Mouse (Mus musculus): ENCODE measurements around the gene Rnf212b. TPM values are rescaled to one million over a fixed set of nuclear protein-coding genes. Genes with fewer than 3 reads are reported as not detected.

The Rnf212b gene
- polyA plus RNA-seq, 2 experiments = not detected

DNA sequence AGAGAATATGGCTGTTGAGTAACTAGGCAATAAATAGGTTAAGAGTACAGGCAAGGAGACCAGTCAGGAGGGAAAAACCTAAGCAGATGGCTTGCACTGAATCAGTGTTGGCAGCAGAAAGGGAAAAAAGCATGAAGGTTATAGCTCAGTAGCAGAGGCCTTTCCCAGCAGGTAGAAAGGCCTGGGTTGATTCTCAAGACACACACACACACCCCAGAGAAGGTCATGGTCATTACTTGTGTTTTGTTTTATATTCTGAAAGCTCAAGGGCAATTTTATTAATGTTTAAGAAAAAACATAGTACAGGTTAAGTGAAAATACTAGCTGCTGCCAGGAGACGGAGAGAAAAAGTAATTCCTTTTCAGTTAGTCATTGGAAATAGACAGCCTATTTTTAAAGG, 9.8 kb downstream of the Rnf212b start:
- no peak for DNase-seq (ENCODE audit: low read depth in 3 of 3, low spot score in 3 of 3)
- WGBS (ENCODE audit: insufficient replicate concordance) = 73% methylated on average over 1 of the region's 1 CpGs
- ATAC-seq (ENCODE audit: insufficient read depth) = no peak

DNA sequence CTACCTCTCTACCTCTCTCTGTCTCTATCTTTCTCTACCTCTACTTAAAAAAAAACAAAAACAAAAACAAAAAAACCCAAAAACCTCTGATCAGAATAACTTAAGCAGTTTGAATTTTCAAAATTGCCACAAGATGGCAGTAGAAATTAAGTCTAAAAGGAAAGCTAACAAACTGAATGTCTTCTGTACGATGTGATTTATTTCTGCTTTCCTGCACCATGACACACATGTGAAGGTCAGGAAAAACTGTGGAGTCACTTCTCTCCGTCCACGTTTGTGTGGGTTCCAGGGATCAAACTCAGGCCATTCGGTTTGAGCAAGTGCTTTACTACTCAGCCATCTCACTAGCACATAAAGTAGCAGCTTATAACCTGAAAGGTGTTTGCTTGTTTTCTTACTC, 29.5 kb downstream of the Rnf212b start:
- no peaks in the 10 kb centered on the region for H3K27me3 ChIP-seq (ENCODE audit: control insufficient read depth, insufficient read depth, low read length)
- no peak overlapping the region for H3K27ac ChIP-seq
- no peak overlapping the region for H3K4me2 ChIP-seq (ENCODE audit: low read depth)
- H3K9me3 ChIP-seq (ENCODE audit: control insufficient read depth, low read length) = no peaks in the 10 kb centered on the region
- no peak overlapping the region for H3K9ac ChIP-seq (replicated peaks)
- under 1% methylated on average over 4 of the region's 4 CpGs for WGBS (ENCODE audit: insufficient replicate concordance)
- ATAC-seq (ENCODE audit: insufficient read depth) (no peak), DNase-seq (ENCODE audit: low read depth in 3 of 3, low spot score in 3 of 3) (peak in 2 of 3 experiments; percentile 11 to 19)
- H3K4me3 ChIP-seq (ENCODE audit: insufficient read depth in 1 of 2, low read depth in 2 of 2, low read length in 2 of 2) = no peak overlapping the region
- H3K4me1 ChIP-seq (replicated peaks; ENCODE audit: control insufficient read depth in 2 of 2, insufficient read depth in 2 of 2, low read length in 1 of 2) = no peaks in the 10 kb centered on the region
- no peaks in the 10 kb centered on the region for H3K36me3 ChIP-seq (replicated peaks; ENCODE audit: control insufficient read depth, insufficient read depth, low read depth)
- TF ChIP-seq EP300 (IDR thresholded peaks at IDR 0.05; ENCODE audit: low read depth) (no peak), CTCF (IDR thresholded peaks at IDR 0.05; ENCODE audit: low read depth) (peak; percentile 36; the same call in 1 of the 2 replicates)

More for the DNA sequence above, 9.8 kb downstream of the Rnf212b start:
- Histone ChIP-seq H3K4me2 (ENCODE audit: low read depth) (no peak overlapping the region), H3K4me1 (replicated peaks; ENCODE audit: control insufficient read depth in 2 of 2, insufficient read depth in 2 of 2, low read length in 1 of 2) (peaks cover 0 to 2% of the 10 kb centered on the region in 2 experiments; a peak in 2 of 4 replicates), H3K36me3 (replicated peaks; ENCODE audit: control insufficient read depth, insufficient read depth, low read depth) (no peaks in the 10 kb centered on the region), H3K9me3 (ENCODE audit: control insufficient read depth, low read length) (no peaks in the 10 kb centered on the region), H3K27ac (no peak overlapping the region), H3K4me3 (ENCODE audit: insufficient read depth in 1 of 2, low read depth in 2 of 2, low read length in 2 of 2) (no peak overlapping the region), H3K9ac (replicated peaks) (no peak overlapping the region), H3K27me3 (ENCODE audit: control insufficient read depth, insufficient read depth, low read length) (no peaks in the 10 kb centered on the region)
- no peak for TF ChIP-seq EP300 (IDR thresholded peaks at IDR 0.05; ENCODE audit: low read depth)
- TF ChIP-seq CTCF (IDR thresholded peaks at IDR 0.05; ENCODE audit: low read depth) = no peak

DNA sequence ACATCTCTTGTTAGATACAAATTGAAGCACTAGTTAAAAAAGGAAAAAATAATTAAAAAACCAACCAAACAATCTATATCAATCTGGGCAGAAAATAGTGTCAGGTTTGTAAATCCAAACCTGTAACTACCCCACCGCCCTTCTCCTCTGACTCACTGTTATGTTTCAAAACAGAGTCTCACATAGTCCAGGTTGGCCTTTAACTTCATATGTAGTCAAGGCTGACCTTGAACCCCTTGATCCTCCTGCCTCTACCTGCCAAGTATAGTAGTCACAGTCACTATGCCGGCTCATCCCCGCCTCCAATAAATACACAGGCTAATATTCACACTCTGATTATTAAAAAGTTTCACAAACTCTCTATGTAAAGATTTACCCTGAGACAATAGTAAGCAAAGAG, 41.8 kb downstream of the Rnf212b start:
- no peak for DNase-seq (ENCODE audit: low read depth in 3 of 3, low spot score in 3 of 3)
- Histone ChIP-seq H3K4me1 (replicated peaks; ENCODE audit: control insufficient read depth in 2 of 2, insufficient read depth in 2 of 2, low read length in 1 of 2) (no peaks in the 10 kb centered on the region), H3K9me3 (ENCODE audit: control insufficient read depth, low read length) (no peaks in the 10 kb centered on the region), H3K27ac (no peak overlapping the region), H3K36me3 (replicated peaks; ENCODE audit: control insufficient read depth, insufficient read depth, low read depth) (no peaks in the 10 kb centered on the region), H3K27me3 (ENCODE audit: control insufficient read depth, insufficient read depth, low read length) (no peaks in the 10 kb centered on the region), H3K4me2 (ENCODE audit: low read depth) (no peak overlapping the region), H3K4me3 (ENCODE audit: insufficient read depth in 1 of 2, low read depth in 2 of 2, low read length in 2 of 2) (no peak overlapping the region), H3K9ac (replicated peaks) (no peak overlapping the region)
- WGBS (ENCODE audit: insufficient replicate concordance) = 73% methylated on average over 3 of the region's 3 CpGs
- ATAC-seq (ENCODE audit: insufficient read depth) = no peak
- TF ChIP-seq CTCF (IDR thresholded peaks at IDR 0.05; ENCODE audit: low read depth) (no peak), EP300 (IDR thresholded peaks at IDR 0.05; ENCODE audit: low read depth) (no peak)

DNA sequence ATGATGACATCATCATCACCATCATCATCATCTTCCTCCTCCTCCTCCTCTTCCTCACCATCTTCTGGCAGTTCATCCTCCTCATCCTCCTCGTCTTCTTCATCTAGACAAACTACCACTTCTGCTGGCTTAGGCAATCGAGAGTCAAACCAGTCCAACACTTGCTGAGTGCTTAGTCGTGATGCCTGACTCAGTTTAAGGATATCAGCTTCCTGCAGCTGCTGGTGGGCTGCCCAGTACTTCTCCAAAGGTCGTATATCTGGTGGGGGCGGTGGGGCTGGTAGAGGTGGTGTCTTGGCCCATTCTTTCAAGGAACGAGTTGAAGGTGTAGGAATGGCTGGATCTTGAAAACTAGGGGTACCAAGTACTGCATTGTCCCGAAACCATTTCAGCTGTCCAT, 42.8 kb downstream of the Rnf212b start:
- Histone ChIP-seq H3K36me3 (replicated peaks; ENCODE audit: control insufficient read depth, insufficient read depth, low read depth) (no peaks in the 10 kb centered on the region), H3K27me3 (ENCODE audit: control insufficient read depth, insufficient read depth, low read length) (no peaks in the 10 kb centered on the region), H3K4me1 (replicated peaks; ENCODE audit: control insufficient read depth in 2 of 2, insufficient read depth in 2 of 2, low read length in 1 of 2) (no peaks in the 10 kb centered on the region), H3K4me2 (ENCODE audit: low read depth) (no peak overlapping the region), H3K9me3 (ENCODE audit: control insufficient read depth, low read length) (no peaks in the 10 kb centered on the region), H3K9ac (replicated peaks) (no peak overlapping the region), H3K4me3 (ENCODE audit: insufficient read depth in 1 of 2, low read depth in 2 of 2, low read length in 2 of 2) (no peak overlapping the region), H3K27ac (no peak overlapping the region)
- DNase-seq (ENCODE audit: low read depth in 3 of 3, low spot score in 3 of 3) (no peak), ATAC-seq (ENCODE audit: insufficient read depth) (no peak)
- TF ChIP-seq EP300 (IDR thresholded peaks at IDR 0.05; ENCODE audit: low read depth) = no peak
- no peak for TF ChIP-seq CTCF (IDR thresholded peaks at IDR 0.05; ENCODE audit: low read depth)
- 31% methylated on average over 7 of the region's 7 CpGs for WGBS (ENCODE audit: insufficient replicate concordance)

DNA sequence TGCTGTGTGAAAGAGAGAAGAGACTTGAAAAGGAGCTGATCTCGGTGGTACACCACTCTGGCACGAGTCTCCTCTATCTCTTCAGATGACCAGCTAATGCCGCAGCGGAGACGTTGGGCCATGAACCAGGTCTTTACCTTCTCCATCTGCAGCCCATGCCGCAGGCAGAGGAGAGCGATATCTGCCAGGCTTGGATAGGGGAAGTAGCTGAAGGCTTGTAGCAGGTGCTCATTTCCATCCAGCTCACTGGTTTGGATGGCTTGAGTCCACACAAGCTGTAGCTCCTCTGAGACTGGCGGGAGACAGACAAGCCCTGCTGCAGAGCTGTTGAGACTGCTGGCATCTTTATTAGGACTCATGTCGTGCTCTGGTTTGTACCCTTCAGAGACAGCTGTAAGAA, 44.0 kb downstream of the Rnf212b start:
- 77% methylated on average over 9 of the region's 9 CpGs for WGBS (ENCODE audit: insufficient replicate concordance)
- DNase-seq (ENCODE audit: low read depth in 3 of 3, low spot score in 3 of 3) = no peak
- ATAC-seq (ENCODE audit: insufficient read depth) = no peak
- Histone ChIP-seq H3K27me3 (ENCODE audit: control insufficient read depth, insufficient read depth, low read length) (no peaks in the 10 kb centered on the region), H3K4me3 (ENCODE audit: insufficient read depth in 1 of 2, low read depth in 2 of 2, low read length in 2 of 2) (no peak overlapping the region), H3K4me2 (ENCODE audit: low read depth) (no peak overlapping the region), H3K9ac (replicated peaks) (no peak overlapping the region), H3K4me1 (replicated peaks; ENCODE audit: control insufficient read depth in 2 of 2, insufficient read depth in 2 of 2, low read length in 1 of 2) (no peaks in the 10 kb centered on the region), H3K9me3 (ENCODE audit: control insufficient read depth, low read length) (no peaks in the 10 kb centered on the region), H3K36me3 (replicated peaks; ENCODE audit: control insufficient read depth, insufficient read depth, low read depth) (no peaks in the 10 kb centered on the region), H3K27ac (no peak overlapping the region)
- TF ChIP-seq CTCF (IDR thresholded peaks at IDR 0.05; ENCODE audit: low read depth) = no peak
- TF ChIP-seq EP300 (IDR thresholded peaks at IDR 0.05; ENCODE audit: low read depth) = no peak
